Mouse (Mus musculus) E14TG2a.4 (cell line): ENCODE measurements around the gene Etnk1.
A peak's percentile ranks its signal among the peaks of the same experiment; 100 is the strongest.

Source experiments
- CTCF ChIP-seq: conservative IDR thresholded peaks from 2 replicates; pipeline ENCODE4 v1.5.1; 2014; ENCODE audit warnings: low read length
- POU5F1 ChIP-seq: IDR thresholded peaks from 2 replicates; pipeline ENCODE4 v1.6.1; 2014; ENCODE audit warnings: low read length, borderline replicate concordance

DNA sequence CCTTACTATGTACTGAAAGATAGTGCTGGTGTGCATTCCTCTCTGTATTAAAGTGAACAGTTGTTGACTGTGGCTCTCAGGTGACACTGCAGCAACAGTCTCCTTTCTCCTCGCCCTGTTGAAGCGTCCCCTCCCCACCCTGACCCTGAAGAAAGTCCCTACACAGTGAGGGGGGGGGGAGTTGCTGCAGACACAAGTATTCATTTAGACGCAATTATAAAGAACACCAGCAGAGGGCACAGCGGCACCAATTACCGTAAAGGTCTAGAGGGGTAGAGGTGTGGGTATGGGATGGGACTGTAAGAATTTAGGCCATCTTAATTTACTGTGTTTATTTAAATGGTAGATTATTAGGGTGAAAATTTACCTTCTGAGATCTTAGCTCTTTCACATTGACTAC lies 17.7 kb downstream of the Etnk1 start:
- TF ChIP-seq CTCF, result peak; percentile 31
- TF ChIP-seq POU5F1, result no peak
